Mouse (Mus musculus) layer of hippocampus, postnatal 36 days (tissue): ENCODE data around the gene Med1. TPM values are rescaled to one million over a fixed set of nuclear protein-coding genes. Genes with fewer than 3 reads are reported as not detected.

Source experiments
- DNase-seq, 2 experiments: peaks; one replicate each; pipeline ENCODE4 v3.0.0; 2022
- microRNA-seq, 2 experiments: library from miRNA; unstranded; fragments of <30 nt; microRNA quantifications; one replicate each; pipeline ENCODE4 v1.2.0; 2021
- total RNA-seq, 2 experiments: library from RNA; stranded (reverse); gene quantifications; 2 replicates each; pipeline ENCODE4 v1.2.3; 2021

Gene Med1
- total RNA-seq, 2 experiments from 2014 or later = 53.8 to 55.9 TPM

GRCm38 (mm10) chr11:98148551-98149301 is 44.4 kb downstream of the Med1 start:
- peak; percentile 26 to 31 for DNase-seq

GRCm38 (mm10) chr11:98145856-98146255 is 47.2 kb downstream of the Med1 start:
- no peak for DNase-seq

- DNase-seq = no peak
These were observed 50.5 kb downstream of the Med1 start for GRCm38 (mm10) chr11:98142545-98142944.

- no peak for DNase-seq
These were observed 54.2 kb downstream of the Med1 start for GRCm38 (mm10) chr11:98138894-98139293.

- DNase-seq = no peak
These were observed 55.3 kb downstream of the Med1 start for GRCm38 (mm10) chr11:98137836-98138235.

GRCm38 (mm10) chr11:98134951-98135350 is 58.1 kb downstream of the Med1 start:
- no peak for DNase-seq

GRCm38 (mm10) chr11:98123424-98123823 is 69.7 kb downstream of the Med1 start:
- DNase-seq = no peak

- no peak for DNase-seq
These were observed 78.7 kb downstream of the Med1 start for GRCm38 (mm10) chr11:98114363-98114762.

GRCm38 (mm10) chr11:98113504-98113903 is 79.6 kb downstream of the Med1 start:
- DNase-seq = no peak

- no peak for DNase-seq
These were observed 83.4 kb downstream of the Med1 start for GRCm38 (mm10) chr11:98109706-98110105.

Small RNA genes within 50 kb of the gene (microRNA-seq; reads per million reads assigned to microRNA genes)
- 0 reads per million in 2 experiments for gene Gm27399

Other genes with a start within 250 kb of the Med1 start
- gene Plxdc1, start 206.8 kb downstream of the Med1 start, total RNA-seq = 10 to 100 TPM in 1 of 2 experiments, 1 to 10 TPM in 1; 8.2 to 10.0 TPM
- 1 to 10 TPM; 1.0 to 1.1 TPM for gene Arl5c, start 197.1 kb downstream of the Med1 start, total RNA-seq
- gene Cacnb1, start 170.3 kb downstream of the Med1 start, total RNA-seq = 100 to 1,000 TPM; 135 TPM
- 100 to 1,000 TPM; 586 to 604 TPM for gene Rpl19, start 166.6 kb downstream of the Med1 start, total RNA-seq
- 10 to 100 TPM; 46.5 to 56.2 TPM for gene Stac2, start 139.8 kb downstream of the Med1 start, total RNA-seq
- 10 to 100 TPM; 36.5 TPM for gene Fbxl20, start 42.9 kb downstream of the Med1 start, total RNA-seq
- gene Cdk12, start 9.8 kb upstream of the Med1 start, total RNA-seq = 10 to 100 TPM; 40.9 to 41.1 TPM
- gene Neurod2, start 136.4 kb upstream of the Med1 start, total RNA-seq = 100 to 1,000 TPM; 156 to 162 TPM
- 10 to 100 TPM; 48.8 to 50.8 TPM for gene Ppp1r1b, start 155.1 kb upstream of the Med1 start, total RNA-seq
- gene Stard3, start 165.1 kb upstream of the Med1 start, total RNA-seq = 10 to 100 TPM; 31.3 to 34.5 TPM
- 1 to 10 TPM in 1 of 2 experiments, under 1 TPM in 1; 0.83 to 1.4 TPM for gene Tcap, start 190.5 kb upstream of the Med1 start, total RNA-seq
- gene Pnmt, start 193.2 kb upstream of the Med1 start, total RNA-seq = not detected
- 1 to 10 TPM; 8.3 to 8.4 TPM for gene Pgap3, start 207.2 kb upstream of the Med1 start, total RNA-seq
- 1 to 10 TPM; 1.6 to 2.1 TPM for gene Erbb2, start 219.2 kb upstream of the Med1 start, total RNA-seq
- gene Mien1, start 245.7 kb upstream of the Med1 start, total RNA-seq = 10 to 100 TPM; 97.9 to 99.2 TPM